Mouse (Mus musculus): ENCODE results near the gene Csf3.

Csf3 gene

GRCm38 (mm10) chr11:98745932-98746853, 45.1 kb downstream of the Csf3 start:
- no peaks in the 10 kb centered on the region for H3K36me3 ChIP-seq (ENCODE audit: control insufficient read depth, insufficient read depth, low read length, poor library complexity, severe bottlenecking)
- no peaks in the 10 kb centered on the region for H3K27me3 ChIP-seq (ENCODE audit: control insufficient read depth, insufficient read depth, low read length, poor library complexity, severe bottlenecking)
- DNase-seq (ENCODE audit: low read depth, low spot score), result peak; percentile 46

DNA sequence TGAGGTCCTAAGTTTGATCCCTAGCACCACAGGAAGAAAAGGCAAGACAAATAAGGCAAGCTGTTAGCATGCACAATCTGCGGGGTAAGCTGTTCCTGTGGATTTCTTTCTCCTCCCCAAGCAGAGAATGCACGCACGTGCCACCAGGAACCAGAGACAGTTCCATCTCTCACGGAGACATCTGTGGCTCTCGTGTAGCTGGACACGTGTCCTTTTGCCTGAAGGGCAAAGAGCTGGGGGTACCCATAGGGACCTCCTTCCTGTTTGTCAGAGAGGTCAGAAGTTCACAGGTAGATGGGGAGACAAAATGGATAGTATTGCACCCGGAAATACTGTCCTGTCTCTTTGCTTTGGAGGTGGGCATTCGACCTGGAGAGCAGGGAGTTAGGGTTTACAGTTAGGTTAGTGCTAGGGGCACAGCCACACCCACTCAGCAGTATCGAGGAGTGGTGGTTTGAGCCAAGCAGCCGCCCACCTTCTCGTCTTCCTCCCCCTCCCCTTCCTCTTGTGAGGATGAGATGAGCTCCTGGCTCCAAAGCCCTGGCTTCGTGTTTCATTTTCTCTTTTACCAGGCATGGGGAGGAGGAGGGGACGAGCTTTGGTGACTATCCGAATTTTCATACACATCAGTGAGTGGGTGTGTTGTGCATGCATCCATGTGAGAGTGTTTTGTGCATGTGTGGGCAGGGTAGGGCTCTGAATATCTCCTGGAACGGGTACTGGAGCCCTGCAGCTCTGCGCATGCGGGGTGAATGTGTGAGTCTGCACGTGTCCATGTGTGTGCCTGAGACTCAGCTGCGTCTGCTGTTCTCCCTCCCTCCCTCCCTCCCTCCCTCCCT, 46.0 kb downstream of the Csf3 start:
- Histone ChIP-seq H3K27me3 (ENCODE audit: control insufficient read depth, insufficient read depth, low read length, poor library complexity, severe bottlenecking) (no peaks in the 10 kb centered on the region), H3K36me3 (ENCODE audit: control insufficient read depth, insufficient read depth, low read length, poor library complexity, severe bottlenecking) (no peaks in the 10 kb centered on the region)
- DNase-seq (ENCODE audit: low read depth, low spot score), result peak; percentile 70

- Histone ChIP-seq H3K36me3 (ENCODE audit: control insufficient read depth, insufficient read depth, low read length, poor library complexity, severe bottlenecking) (no peaks in the 10 kb centered on the region), H3K27me3 (ENCODE audit: control insufficient read depth, insufficient read depth, low read length, poor library complexity, severe bottlenecking) (no peaks in the 10 kb centered on the region)
- DNase-seq (ENCODE audit: low read depth, low spot score), result no peak
These were observed 46.9 kb downstream of the Csf3 start for GRCm38 (mm10) chr11:98747804-98748505.

DNA sequence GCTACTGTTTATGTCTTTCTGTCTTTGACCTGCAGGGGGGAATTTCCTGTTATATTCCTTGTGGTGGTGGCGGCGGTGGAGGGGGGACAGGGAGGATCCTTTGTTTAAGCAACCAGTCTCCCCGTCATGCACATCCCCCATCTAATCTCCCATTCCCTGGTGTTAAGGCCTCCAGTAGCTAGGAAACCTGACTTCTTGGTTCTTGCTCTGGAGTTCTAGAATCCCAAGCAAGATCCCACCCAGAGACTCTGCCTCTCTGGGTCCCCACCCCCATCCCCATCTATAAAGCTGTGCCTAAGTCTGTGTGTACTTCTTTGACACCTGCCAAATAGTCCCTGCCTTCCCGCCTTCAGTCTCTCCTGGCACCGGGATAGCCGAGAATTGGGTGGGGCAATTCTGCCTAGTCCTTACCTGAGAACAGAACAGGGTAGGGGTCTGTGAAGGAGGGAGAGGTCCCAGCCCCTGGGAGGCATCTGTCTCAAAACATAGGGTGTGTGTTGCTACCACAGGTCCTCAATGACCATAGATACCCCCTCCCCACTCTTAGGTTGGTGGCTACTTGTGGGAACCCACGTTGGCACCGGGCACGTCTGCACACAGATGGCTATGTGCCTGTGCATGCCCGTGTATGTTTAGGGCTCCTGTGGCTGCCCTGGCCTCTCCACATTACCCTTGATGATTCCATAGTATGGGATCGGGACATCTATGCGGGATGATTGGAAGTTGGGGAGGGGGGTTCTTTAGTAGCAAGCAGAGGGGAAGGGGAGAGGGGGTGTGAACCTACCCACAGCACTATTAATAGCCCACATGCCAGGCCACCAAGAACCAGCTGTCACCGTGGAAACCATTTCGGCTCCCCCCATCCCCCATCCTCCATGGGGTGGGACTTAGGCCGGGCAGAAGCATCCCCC, 47.7 kb downstream of the Csf3 start:
- DNase-seq (ENCODE audit: low read depth, low spot score), result no peak
- Histone ChIP-seq H3K36me3 (ENCODE audit: control insufficient read depth, insufficient read depth, low read length, poor library complexity, severe bottlenecking) (no peaks in the 10 kb centered on the region), H3K27me3 (ENCODE audit: control insufficient read depth, insufficient read depth, low read length, poor library complexity, severe bottlenecking) (no peaks in the 10 kb centered on the region)

- no peaks in the 10 kb centered on the region for H3K27me3 ChIP-seq (ENCODE audit: control insufficient read depth, insufficient read depth, low read length, poor library complexity, severe bottlenecking)
- no peaks in the 10 kb centered on the region for H3K36me3 ChIP-seq (ENCODE audit: control insufficient read depth, insufficient read depth, low read length, poor library complexity, severe bottlenecking)
- DNase-seq (ENCODE audit: low read depth, low spot score), result no peak
These were observed 48.7 kb downstream of the Csf3 start for GRCm38 (mm10) chr11:98749716-98750115.

DNA sequence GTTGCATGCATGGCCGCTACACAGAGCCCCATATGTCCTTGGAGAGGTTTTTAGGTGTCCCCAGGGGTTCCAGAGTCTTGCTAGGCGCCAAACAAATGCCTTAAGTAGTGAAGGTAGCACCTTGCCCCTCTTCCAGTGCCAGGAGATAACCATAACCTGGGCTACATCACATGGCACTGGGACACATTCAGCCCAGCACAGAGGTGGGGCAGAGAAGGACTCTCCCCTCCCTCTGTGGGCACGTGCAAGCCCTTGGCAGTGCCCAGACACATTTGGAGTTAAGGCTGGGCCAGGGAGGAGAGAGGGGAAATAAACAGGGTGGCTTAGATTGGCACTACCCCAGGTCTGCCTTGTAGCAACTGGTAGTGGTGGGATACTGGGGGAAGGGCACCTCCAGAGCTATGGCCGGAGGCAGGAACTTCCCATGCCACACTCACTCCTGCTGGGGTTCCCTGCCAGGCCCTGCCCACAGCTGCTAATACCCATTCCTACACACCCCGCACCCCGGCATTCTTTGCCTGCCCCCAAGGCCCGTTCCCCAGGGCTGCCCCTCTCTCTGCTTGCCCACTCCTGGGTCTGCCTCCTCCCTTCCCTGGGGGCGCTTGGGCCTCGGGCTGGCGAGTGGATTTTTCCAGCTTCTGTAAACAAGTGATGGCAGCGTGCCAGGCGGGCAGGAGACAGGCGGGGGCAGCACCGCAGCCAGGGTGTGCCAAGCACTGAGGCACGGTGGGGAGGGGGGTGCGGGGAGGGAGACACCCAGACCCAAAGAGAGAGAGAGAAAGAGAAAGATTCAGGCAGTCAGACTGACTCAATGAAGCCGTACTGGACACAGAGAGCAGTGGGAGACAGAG, 49.5 kb downstream of the Csf3 start:
- Histone ChIP-seq H3K27me3 (ENCODE audit: control insufficient read depth, insufficient read depth, low read length, poor library complexity, severe bottlenecking) (no peaks in the 10 kb centered on the region), H3K36me3 (ENCODE audit: control insufficient read depth, insufficient read depth, low read length, poor library complexity, severe bottlenecking) (no peaks in the 10 kb centered on the region)
- no peak for DNase-seq (ENCODE audit: low read depth, low spot score)

- no peaks in the 10 kb centered on the region for H3K27me3 ChIP-seq (ENCODE audit: control insufficient read depth, insufficient read depth, low read length, poor library complexity, severe bottlenecking)
- no peak for DNase-seq (ENCODE audit: low read depth, low spot score)
- H3K36me3 ChIP-seq (ENCODE audit: control insufficient read depth, insufficient read depth, low read length, poor library complexity, severe bottlenecking), result no peaks in the 10 kb centered on the region
These were observed 50.2 kb downstream of the Csf3 start for GRCm38 (mm10) chr11:98751221-98751782.

GRCm38 (mm10) chr11:98752562-98753140, 51.6 kb downstream of the Csf3 start:
- Histone ChIP-seq H3K27me3 (ENCODE audit: control insufficient read depth, insufficient read depth, low read length, poor library complexity, severe bottlenecking) (no peaks in the 10 kb centered on the region), H3K36me3 (ENCODE audit: control insufficient read depth, insufficient read depth, low read length, poor library complexity, severe bottlenecking) (no peaks in the 10 kb centered on the region)

More at GRCm38 (mm10) chr11:98752562-98753140, 51.6 kb downstream of the Csf3 start:
- DNase-seq (ENCODE audit: low read depth, low spot score), result no peak
